Mouse (Mus musculus): ENCODE measurements around the gene Ugcg. TPM values are rescaled to one million over a fixed set of nuclear protein-coding genes. Genes with fewer than 3 reads are reported as not detected.

Gene Ugcg
- polyA plus RNA-seq, 1 experiment from 2014 or later, result 7.6 TPM

- 52% methylated on average over 2 of the region's 2 CpGs for WGBS
- DNase-seq (ENCODE audit: low spot score), result no peak
- no peak overlapping the region for H3K27ac ChIP-seq
- H3K4me2 ChIP-seq (ENCODE audit: low read length), result no peak overlapping the region
- no peak for TF ChIP-seq CTCF (IDR thresholded peaks at IDR 0.05; ENCODE audit: low read depth)
- H3K36me3 ChIP-seq (ENCODE audit: insufficient read depth, low read length), result no peaks in the 10 kb centered on the region
- no peaks in the 10 kb centered on the region for H3K9me3 ChIP-seq (replicated peaks; ENCODE audit: low read length)
- no peak for ATAC-seq (replicated peaks; ENCODE audit: low FRiP score, low read depth)
- H3K9ac ChIP-seq (ENCODE audit: low read depth, low read length), result no peak overlapping the region
- no peaks in the 10 kb centered on the region for H3K27me3 ChIP-seq (ENCODE audit: insufficient read depth, low read length)
- no peak overlapping the region for H3K4me3 ChIP-seq (replicated peaks; ENCODE audit: low read depth, low read length)
- H3K4me1 ChIP-seq (replicated peaks; ENCODE audit: insufficient read depth, low read length), result no peaks in the 10 kb centered on the region
Observed at GRCm38 (mm10) chr4:59173181-59173922, 15.7 kb upstream of the Ugcg start.

GRCm38 (mm10) chr4:59175003-59175402 lies 14.1 kb upstream of the Ugcg start:
- 64% methylated on average over 4 of the region's 4 CpGs for WGBS
- H3K27ac ChIP-seq, result no peak overlapping the region
- no peak overlapping the region for H3K9ac ChIP-seq (ENCODE audit: low read depth, low read length)
- no peaks in the 10 kb centered on the region for H3K4me1 ChIP-seq (replicated peaks; ENCODE audit: insufficient read depth, low read length)
- H3K36me3 ChIP-seq (ENCODE audit: insufficient read depth, low read length), result no peaks in the 10 kb centered on the region
- TF ChIP-seq CTCF (IDR thresholded peaks at IDR 0.05; ENCODE audit: low read depth), result no peak
- no peak for DNase-seq (ENCODE audit: low spot score)
- no peak for ATAC-seq (replicated peaks; ENCODE audit: low FRiP score, low read depth)
- no peak overlapping the region for H3K4me3 ChIP-seq (replicated peaks; ENCODE audit: low read depth, low read length)
- no peak overlapping the region for H3K4me2 ChIP-seq (ENCODE audit: low read length)
- H3K27me3 ChIP-seq (ENCODE audit: insufficient read depth, low read length), result no peaks in the 10 kb centered on the region
- H3K9me3 ChIP-seq (replicated peaks; ENCODE audit: low read length), result no peaks in the 10 kb centered on the region

GRCm38 (mm10) chr4:59175929-59176328 lies 13.1 kb upstream of the Ugcg start:
- Histone ChIP-seq H3K36me3 (ENCODE audit: insufficient read depth, low read length) (no peaks in the 10 kb centered on the region), H3K4me2 (ENCODE audit: low read length) (no peak overlapping the region), H3K4me1 (replicated peaks; ENCODE audit: insufficient read depth, low read length) (no peaks in the 10 kb centered on the region), H3K9me3 (replicated peaks; ENCODE audit: low read length) (no peaks in the 10 kb centered on the region), H3K4me3 (replicated peaks; ENCODE audit: low read depth, low read length) (no peak overlapping the region), H3K27ac (no peak overlapping the region), H3K27me3 (ENCODE audit: insufficient read depth, low read length) (no peaks in the 10 kb centered on the region), H3K9ac (ENCODE audit: low read depth, low read length) (no peak overlapping the region)
- ATAC-seq (replicated peaks; ENCODE audit: low FRiP score, low read depth), result no peak
- 37% methylated on average over 6 of the region's 6 CpGs for WGBS
- no peak for TF ChIP-seq CTCF (IDR thresholded peaks at IDR 0.05; ENCODE audit: low read depth)
- no peak for DNase-seq (ENCODE audit: low spot score)

GRCm38 (mm10) chr4:59177566-59177965 lies 11.5 kb upstream of the Ugcg start:
- Histone ChIP-seq H3K27ac (no peak overlapping the region), H3K4me3 (replicated peaks; ENCODE audit: low read depth, low read length) (no peak overlapping the region), H3K36me3 (ENCODE audit: insufficient read depth, low read length) (no peaks in the 10 kb centered on the region), H3K4me1 (replicated peaks; ENCODE audit: insufficient read depth, low read length) (no peaks in the 10 kb centered on the region), H3K4me2 (ENCODE audit: low read length) (no peak overlapping the region), H3K27me3 (ENCODE audit: insufficient read depth, low read length) (no peaks in the 10 kb centered on the region), H3K9ac (ENCODE audit: low read depth, low read length) (no peak overlapping the region), H3K9me3 (replicated peaks; ENCODE audit: low read length) (no peaks in the 10 kb centered on the region)
- no peak for TF ChIP-seq CTCF (IDR thresholded peaks at IDR 0.05; ENCODE audit: low read depth)
- no peak for ATAC-seq (replicated peaks; ENCODE audit: low FRiP score, low read depth)
- DNase-seq (ENCODE audit: low spot score), result no peak
- WGBS, result 93% methylated on average over 2 of the region's 2 CpGs

GRCm38 (mm10) chr4:59181320-59182271 lies 7.5 kb upstream of the Ugcg start:
- H3K27ac ChIP-seq, result no peak overlapping the region
- no peak overlapping the region for H3K9ac ChIP-seq (ENCODE audit: low read depth, low read length)
- ATAC-seq (replicated peaks; ENCODE audit: low FRiP score, low read depth) (no peak), DNase-seq (ENCODE audit: low spot score) (no peak)
- no peaks in the 10 kb centered on the region for H3K36me3 ChIP-seq (ENCODE audit: insufficient read depth, low read length)
- WGBS, result 46% methylated on average over 5 of the region's 5 CpGs
- TF ChIP-seq CTCF (IDR thresholded peaks at IDR 0.05; ENCODE audit: low read depth), result no peak
- no peaks in the 10 kb centered on the region for H3K27me3 ChIP-seq (ENCODE audit: insufficient read depth, low read length)
- no peak overlapping the region for H3K4me2 ChIP-seq (ENCODE audit: low read length)
- no peaks in the 10 kb centered on the region for H3K4me1 ChIP-seq (replicated peaks; ENCODE audit: insufficient read depth, low read length)
- no peak overlapping the region for H3K4me3 ChIP-seq (replicated peaks; ENCODE audit: low read depth, low read length)
- H3K9me3 ChIP-seq (replicated peaks; ENCODE audit: low read length), result no peaks in the 10 kb centered on the region

- no peaks in the 10 kb centered on the region for H3K36me3 ChIP-seq (ENCODE audit: insufficient read depth, low read length)
- DNase-seq (ENCODE audit: low spot score), result no peak
- no peaks in the 10 kb centered on the region for H3K27me3 ChIP-seq (ENCODE audit: insufficient read depth, low read length)
- no peak overlapping the region for H3K27ac ChIP-seq
- no peak overlapping the region for H3K9ac ChIP-seq (ENCODE audit: low read depth, low read length)
- 59% methylated on average over 3 of the region's 3 CpGs for WGBS
- no peak for ATAC-seq (replicated peaks; ENCODE audit: low FRiP score, low read depth)
- no peak overlapping the region for H3K4me3 ChIP-seq (replicated peaks; ENCODE audit: low read depth, low read length)
- no peaks in the 10 kb centered on the region for H3K9me3 ChIP-seq (replicated peaks; ENCODE audit: low read length)
- no peak for TF ChIP-seq CTCF (IDR thresholded peaks at IDR 0.05; ENCODE audit: low read depth)
- no peak overlapping the region for H3K4me2 ChIP-seq (ENCODE audit: low read length)
- H3K4me1 ChIP-seq (replicated peaks; ENCODE audit: insufficient read depth, low read length), result peaks cover 6% of the 10 kb centered on the region
Observed at GRCm38 (mm10) chr4:59185671-59186070, 3.4 kb upstream of the Ugcg start.

Measured in kidney, postnatal 0 days (tissue).